Mouse (Mus musculus): ENCODE measurements around the gene B4galnt1.

DNA sequence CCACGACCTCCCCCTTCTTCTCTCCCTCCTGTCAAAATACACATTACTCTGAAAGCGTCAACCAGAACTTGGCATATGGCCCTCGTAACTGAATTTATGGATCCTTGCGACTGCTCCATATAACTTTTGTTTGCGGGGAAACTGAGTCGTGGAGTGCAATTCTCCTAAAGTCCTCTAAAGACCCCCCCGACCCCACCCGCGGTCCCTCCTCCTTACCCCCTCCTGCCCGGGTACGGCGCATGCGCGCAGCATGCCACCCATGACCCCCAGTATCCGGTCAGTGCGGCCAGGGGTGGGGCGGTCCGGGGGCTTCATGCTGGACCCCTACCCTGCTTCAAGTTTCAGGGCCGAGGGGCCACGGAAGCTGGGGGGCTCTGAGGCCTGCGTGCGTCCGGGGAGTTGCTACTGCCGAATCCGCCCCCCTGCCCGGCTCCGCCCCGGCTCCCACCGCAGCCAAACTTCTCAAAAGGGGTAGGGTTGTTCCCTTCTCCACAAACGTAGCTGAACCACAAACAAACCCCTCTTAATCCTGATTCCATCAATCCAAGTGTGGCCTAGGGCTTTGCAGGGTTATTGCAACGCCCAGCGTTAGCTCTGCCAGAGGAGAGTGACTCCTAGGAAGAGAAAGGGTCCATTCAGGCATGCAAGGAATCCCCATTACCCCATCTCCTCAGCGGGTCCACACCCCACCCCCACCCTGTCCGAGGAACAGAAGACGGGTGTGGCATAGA is 24.8 kb downstream of the B4galnt1 start, which contains the start of gene Arhgef25:
- no peak for TF ChIP-seq CTCF (IDR thresholded peaks at IDR 0.05; ENCODE audit: extremely low read depth, insufficient read depth, insufficient read length, insufficient replicate concordance)
- TF ChIP-seq POLR2A (IDR thresholded peaks at IDR 0.05; ENCODE audit: low read depth, low read length) = no peak

Data from spleen, adult 2 months (tissue).